Mouse (Mus musculus) ES-Bruce4 (cell line): Measurements from ENCODE around the gene Six5.

ENCODE experiments used
- CTCF ChIP-seq: IDR thresholded peaks from one replicate; pipeline ENCODE4 v1.8.1; 2011; ENCODE audit warnings: low read depth, low read length
- EP300 ChIP-seq: IDR thresholded peaks from 2 replicates; pipeline ENCODE4 v1.6.1; 2011; ENCODE audit warnings: low read depth, low read length; ENCODE audit not compliant: insufficient read depth
- POLR2A ChIP-seq: IDR thresholded peaks from one replicate; pipeline ENCODE4 v1.8.1; 2011; ENCODE audit warnings: low read length; ENCODE audit not compliant: insufficient read depth

GRCm38 (mm10) chr7:19091913-19092312 is 2.5 kb upstream of the Six5 start:
- TF ChIP-seq EP300 (no peak), POLR2A (no peak), CTCF (no peak)
